Mouse (Mus musculus): ENCODE results near the gene Neo1. TPM values are rescaled to one million over a fixed set of nuclear protein-coding genes. Genes with fewer than 3 reads are reported as not detected.
"Not testable (repeated sequence)": the region's sequence is repeated elsewhere in the genome, so short reads cannot be mapped to it uniquely, and the experiment has no call there.

Neo1 gene
- polyA plus RNA-seq, 1 experiment from 2014 or later: 22.9 TPM

- H3K27ac ChIP-seq: no peak overlapping the region
- 71% methylated on average over 15 of the region's 15 CpGs for WGBS
- H3K9me3 ChIP-seq (replicated peaks): no peaks in the 10 kb centered on the region
- H3K4me2 ChIP-seq: no peak overlapping the region
- no peaks in the 10 kb centered on the region for H3K4me1 ChIP-seq (replicated peaks)
- no peak overlapping the region for H3K4me3 ChIP-seq
- peaks cover 8% of the 10 kb centered on the region; the same call in 1 of the 2 replicates for H3K36me3 ChIP-seq
- H3K27me3 ChIP-seq: no peaks in the 10 kb centered on the region
- no peak overlapping the region for H3K9ac ChIP-seq
- ATAC-seq (replicated peaks; ENCODE audit: insufficient number of reproducible peaks, insufficient read depth, low FRiP score, low read depth): no peak
These were observed 57.2 kb downstream of the Neo1 start for GRCm38 (mm10) chr9:58979034-58979433.

GRCm38 (mm10) chr9:58971154-58971553 is 65.1 kb downstream of the Neo1 start:
- H3K27me3 ChIP-seq; H3K36me3 ChIP-seq; H3K9me3 ChIP-seq (replicated peaks); H3K9ac ChIP-seq; H3K4me2 ChIP-seq; ATAC-seq (replicated peaks; ENCODE audit: insufficient number of reproducible peaks, insufficient read depth, low FRiP score, low read depth); H3K4me3 ChIP-seq; H3K4me1 ChIP-seq (replicated peaks); H3K27ac ChIP-seq: not testable (repeated sequence)
- WGBS: 81% methylated on average over 2 of the region's 2 CpGs

GRCm38 (mm10) chr9:58967371-58967770 is 68.9 kb downstream of the Neo1 start:
- Histone ChIP-seq H3K36me3 (0 out of 2 replicates have a peak, but pooled peaks cover 6% of the 10 kb centered on the region), H3K4me1 (replicated peaks) (no peaks in the 10 kb centered on the region), H3K27me3 (no peaks in the 10 kb centered on the region), H3K27ac (no peak overlapping the region), H3K9me3 (replicated peaks) (no peaks in the 10 kb centered on the region), H3K4me2 (no peak overlapping the region), H3K9ac (no peak overlapping the region), H3K4me3 (no peak overlapping the region)
- WGBS: 53% methylated on average over 2 of the region's 2 CpGs
- ATAC-seq (replicated peaks; ENCODE audit: insufficient number of reproducible peaks, insufficient read depth, low FRiP score, low read depth): no peak

- Histone ChIP-seq H3K9me3 (replicated peaks) (no peaks in the 10 kb centered on the region), H3K4me1 (replicated peaks) (no peaks in the 10 kb centered on the region), H3K4me2 (no peak overlapping the region), H3K9ac (no peak overlapping the region), H3K27ac (no peak overlapping the region), H3K27me3 (no peaks in the 10 kb centered on the region), H3K36me3 (peaks cover 6% of the 10 kb centered on the region; the same call in 1 of the 2 replicates), H3K4me3 (no peak overlapping the region)
- no peak for ATAC-seq (replicated peaks; ENCODE audit: insufficient number of reproducible peaks, insufficient read depth, low FRiP score, low read depth)
- WGBS: 68% methylated on average over 3 of the region's 3 CpGs
These were observed 80.7 kb downstream of the Neo1 start for GRCm38 (mm10) chr9:58955507-58955906.

- not testable (repeated sequence) for H3K4me1 ChIP-seq (replicated peaks); H3K27ac ChIP-seq; H3K9me3 ChIP-seq (replicated peaks); ATAC-seq (replicated peaks; ENCODE audit: insufficient number of reproducible peaks, insufficient read depth, low FRiP score, low read depth); H3K9ac ChIP-seq; H3K4me2 ChIP-seq; H3K27me3 ChIP-seq; H3K4me3 ChIP-seq; H3K36me3 ChIP-seq
- WGBS: 92% methylated on average over 1 of the region's 1 CpGs
These were observed 90.3 kb downstream of the Neo1 start for GRCm38 (mm10) chr9:58945910-58946309.

- no peaks in the 10 kb centered on the region for H3K27me3 ChIP-seq
- no peak overlapping the region for H3K9ac ChIP-seq
- 68% methylated on average over 2 of the region's 2 CpGs for WGBS
- ATAC-seq (replicated peaks; ENCODE audit: insufficient number of reproducible peaks, insufficient read depth, low FRiP score, low read depth): no peak
- peaks cover 8% of the 10 kb centered on the region; the same call in 1 of the 2 replicates for H3K36me3 ChIP-seq
- no peaks in the 10 kb centered on the region for H3K9me3 ChIP-seq (replicated peaks)
- H3K4me2 ChIP-seq: no peak overlapping the region
- no peak overlapping the region for H3K27ac ChIP-seq
- no peak overlapping the region for H3K4me3 ChIP-seq
- H3K4me1 ChIP-seq (replicated peaks): no peaks in the 10 kb centered on the region; the same call in 1 of the 2 replicates
These were observed 101.5 kb downstream of the Neo1 start for GRCm38 (mm10) chr9:58934776-58935175.

- Histone ChIP-seq H3K27me3 (no peaks in the 10 kb centered on the region), H3K9me3 (replicated peaks) (no peaks in the 10 kb centered on the region), H3K36me3 (peaks cover 10% of the 10 kb centered on the region; the same call in 1 of the 2 replicates), H3K27ac (no peak overlapping the region), H3K4me3 (no peak overlapping the region), H3K4me1 (replicated peaks) (no peaks in the 10 kb centered on the region), H3K9ac (no peak overlapping the region), H3K4me2 (no peak overlapping the region)
- WGBS: 15% methylated on average over 1 of the region's 1 CpGs
- ATAC-seq (replicated peaks; ENCODE audit: insufficient number of reproducible peaks, insufficient read depth, low FRiP score, low read depth): no peak
These were observed 108.1 kb downstream of the Neo1 start for GRCm38 (mm10) chr9:58928103-58928502.

- Histone ChIP-seq H3K4me1 (replicated peaks) (no peaks in the 10 kb centered on the region), H3K9ac (no peak overlapping the region), H3K9me3 (replicated peaks) (no peaks in the 10 kb centered on the region), H3K4me3 (no peak overlapping the region), H3K4me2 (no peak overlapping the region), H3K27me3 (no peaks in the 10 kb centered on the region), H3K27ac (no peak overlapping the region), H3K36me3 (peaks cover 28% of the 10 kb centered on the region)
- 61% methylated on average over 6 of the region's 6 CpGs for WGBS
- no peak for ATAC-seq (replicated peaks; ENCODE audit: insufficient number of reproducible peaks, insufficient read depth, low FRiP score, low read depth)
These were observed 133.2 kb downstream of the Neo1 start for GRCm38 (mm10) chr9:58902869-58903585.

GRCm38 (mm10) chr9:58899602-58900001 is 136.6 kb downstream of the Neo1 start:
- no peaks in the 10 kb centered on the region for H3K9me3 ChIP-seq (replicated peaks)
- no peak for ATAC-seq (replicated peaks; ENCODE audit: insufficient number of reproducible peaks, insufficient read depth, low FRiP score, low read depth)
- no peaks in the 10 kb centered on the region for H3K27me3 ChIP-seq
- H3K4me2 ChIP-seq: no peak overlapping the region
- H3K9ac ChIP-seq: no peak overlapping the region
- H3K27ac ChIP-seq: no peak overlapping the region
- no peak overlapping the region for H3K4me3 ChIP-seq
- H3K36me3 ChIP-seq: peaks cover 22% of the 10 kb centered on the region
- no peaks in the 10 kb centered on the region for H3K4me1 ChIP-seq (replicated peaks)

GRCm38 (mm10) chr9:58891840-58892640 is 144.2 kb downstream of the Neo1 start:
- Histone ChIP-seq H3K9me3 (replicated peaks) (no peaks in the 10 kb centered on the region), H3K27me3 (no peaks in the 10 kb centered on the region), H3K4me3 (no peak overlapping the region), H3K4me1 (replicated peaks) (peaks cover 19% of the 10 kb centered on the region), H3K9ac (no peak overlapping the region), H3K27ac (no peak overlapping the region; the same call in 1 of the 2 replicates), H3K36me3 (peaks cover 19% of the 10 kb centered on the region), H3K4me2 (no peak overlapping the region)
- WGBS: 86% methylated on average over 6 of the region's 6 CpGs
- ATAC-seq (replicated peaks; ENCODE audit: insufficient number of reproducible peaks, insufficient read depth, low FRiP score, low read depth): no peak

- Histone ChIP-seq H3K36me3 (peaks cover 21% of the 10 kb centered on the region), H3K4me1 (replicated peaks) (peaks cover 24% of the 10 kb centered on the region), H3K27me3 (no peaks in the 10 kb centered on the region), H3K4me3 (no peak overlapping the region), H3K4me2 (no peak overlapping the region), H3K9me3 (replicated peaks) (no peaks in the 10 kb centered on the region), H3K27ac (peak overlapping the region; percentile 74), H3K9ac (no peak overlapping the region)
- no peak for ATAC-seq (replicated peaks; ENCODE audit: insufficient number of reproducible peaks, insufficient read depth, low FRiP score, low read depth)
- WGBS: 63% methylated on average over 8 of the region's 8 CpGs
These were observed 145.3 kb downstream of the Neo1 start for GRCm38 (mm10) chr9:58890893-58891292.
